10 mouse cellular contexts compared by ENCODE assay signal in genomic region chr14:86562728-86563127, GRCm38 (mm10).
DNase-seq lines count a peak whose midpoint lies in the region; ATAC-seq lines count a peak whose summit lies in the region.
"Had no signal": no experiment of that assay in that cellular context is flagged by ENCODE, and none has a peak within 500 bp of the region (broad histone marks: within the 10 kb centered on the region; RNA-seq: fewer than 3 reads in every experiment).

No protein-coding gene starts in this region.

- no peaks in the 10 kb centered on the region for H3K36me3 ChIP-seq in forebrain, embryonic 10.5 days (replicated peaks)
- no peaks in the 10 kb centered on the region for H3K36me3 ChIP-seq in forebrain, embryonic 13.5 days (ENCODE audit: poor library complexity, severe bottlenecking)
- no peaks in the 10 kb centered on the region for H3K36me3 ChIP-seq in midbrain, embryonic 10.5 days
- no peaks in the 10 kb centered on the region for H3K36me3 ChIP-seq in midbrain, embryonic 16.5 days (ENCODE audit: control insufficient read depth, insufficient read depth, low read length)
- H3K36me3 ChIP-seq: hindbrain, embryonic 15.5 days; neural tube, embryonic 13.5 days had no signal

- 53% methylated on average over 2 of the region's 2 CpGs for WGBS in forebrain, embryonic 10.5 days
- WGBS in forebrain, embryonic 13.5 days: 53% methylated on average over 2 of the region's 2 CpGs
- 53% methylated on average over 2 of the region's 2 CpGs for WGBS in midbrain, embryonic 10.5 days
- WGBS in midbrain, embryonic 16.5 days: 61% methylated on average over 2 of the region's 2 CpGs

- no peak for ATAC-seq in forebrain, embryonic 13.5 days
- no peak for ATAC-seq in midbrain, embryonic 16.5 days

- H3K4me3 ChIP-seq in forebrain, embryonic 10.5 days: no peak overlapping the region
- no peak overlapping the region for H3K4me3 ChIP-seq in forebrain, embryonic 13.5 days
- no peak overlapping the region for H3K4me3 ChIP-seq in midbrain, embryonic 10.5 days
- H3K4me3 ChIP-seq in midbrain, embryonic 16.5 days (ENCODE audit: low read depth, low read length): no peak overlapping the region
- H3K4me3 ChIP-seq: hindbrain, embryonic 15.5 days; neural tube, embryonic 13.5 days had no signal

- H3K27me3 ChIP-seq in forebrain, embryonic 10.5 days (ENCODE audit: poor library complexity, severe bottlenecking): no peaks in the 10 kb centered on the region
- H3K27me3 ChIP-seq in forebrain, embryonic 13.5 days: no peaks in the 10 kb centered on the region
- no peaks in the 10 kb centered on the region for H3K27me3 ChIP-seq in midbrain, embryonic 10.5 days (ENCODE audit: low read depth, poor library complexity, severe bottlenecking)
- H3K27me3 ChIP-seq in midbrain, embryonic 16.5 days (ENCODE audit: control insufficient read depth, insufficient read depth, low read depth, low read length): no peaks in the 10 kb centered on the region
- H3K27me3 ChIP-seq: hindbrain, embryonic 15.5 days; neural tube, embryonic 13.5 days had no signal

- no peak overlapping the region for H3K9ac ChIP-seq in forebrain, embryonic 13.5 days
- no peak overlapping the region for H3K9ac ChIP-seq in midbrain, embryonic 16.5 days (ENCODE audit: low read depth, low read length)
- H3K9ac ChIP-seq: hindbrain, embryonic 15.5 days; neural tube, embryonic 13.5 days had no signal

- no peaks in the 10 kb centered on the region for H3K9me3 ChIP-seq in forebrain, embryonic 10.5 days
- H3K9me3 ChIP-seq in forebrain, embryonic 13.5 days (replicated peaks): no peaks in the 10 kb centered on the region
- H3K9me3 ChIP-seq in midbrain, embryonic 10.5 days (replicated peaks): no peaks in the 10 kb centered on the region
- no peaks in the 10 kb centered on the region for H3K9me3 ChIP-seq in midbrain, embryonic 16.5 days (replicated peaks; ENCODE audit: control insufficient read depth, low read length, poor library complexity, severe bottlenecking)
- H3K9me3 ChIP-seq: hindbrain, embryonic 15.5 days; neural tube, embryonic 13.5 days had no signal

- no peak overlapping the region for H3K4me2 ChIP-seq in forebrain, embryonic 13.5 days
- no peak overlapping the region for H3K4me2 ChIP-seq in midbrain, embryonic 16.5 days (ENCODE audit: low read length)
- H3K4me2 ChIP-seq: hindbrain, embryonic 15.5 days; neural tube, embryonic 13.5 days had no signal

- H3K4me1 ChIP-seq in forebrain, embryonic 10.5 days: peaks cover 6% of the 10 kb centered on the region
- H3K4me1 ChIP-seq in forebrain, embryonic 13.5 days: no peaks in the 10 kb centered on the region
- H3K4me1 ChIP-seq in midbrain, embryonic 10.5 days: no peaks in the 10 kb centered on the region
- H3K4me1 ChIP-seq in midbrain, embryonic 16.5 days (ENCODE audit: control insufficient read depth, insufficient read depth, low read length): no peaks in the 10 kb centered on the region
- H3K4me1 ChIP-seq: hindbrain, embryonic 15.5 days; neural tube, embryonic 13.5 days had no signal

- no peak overlapping the region for H3K27ac ChIP-seq in forebrain, embryonic 10.5 days
- H3K27ac ChIP-seq in forebrain, embryonic 13.5 days: no peak overlapping the region
- H3K27ac ChIP-seq in midbrain, embryonic 10.5 days (replicated peaks): no peak overlapping the region
- no peak overlapping the region for H3K27ac ChIP-seq in midbrain, embryonic 16.5 days (ENCODE audit: low read length)
- H3K27ac ChIP-seq: hindbrain, embryonic 15.5 days; neural tube, embryonic 13.5 days had no signal

- DNase-seq in forebrain, embryonic 10.5 days (ENCODE audit: extremely low spot score, low spot score): peak; percentile 23
- peak; percentile 19 for DNase-seq in midbrain, embryonic 10.5 days (ENCODE audit: low spot score)
- DNase-seq in embryo, embryonic 9.5 days (ENCODE audit: extremely low spot score): peak; percentile 37
- peak; percentile 11 for DNase-seq in lung, postnatal 25 days (ENCODE audit: low spot score)
- DNase-seq in frontal cortex, postnatal 25 days (ENCODE audit: low spot score in 2 of 2): no peak
- no peak for DNase-seq in spleen, postnatal 10 days (ENCODE audit: low spot score in 2 of 2)

Comparison
In these comparisons a context has a peak if more than half of its experiments do, and no peak if none do; other contexts are left out.
1. DNase-seq: peak in forebrain, embryonic 10.5 days (single experiment), midbrain, embryonic 10.5 days (single experiment), embryo, embryonic 9.5 days (single experiment) and lung, postnatal 25 days (single experiment); none in frontal cortex, postnatal 25 days (0 of 2) and spleen, postnatal 10 days (0 of 2).